Comparison of ENCODE assay signal across 14 mouse cellular contexts in genomic region chr1:172244645-172245044, GRCm38 (mm10). TPM values are rescaled to one million over a fixed set of nuclear protein-coding genes. Genes with fewer than 3 reads are reported as not detected.
DNase-seq lines count a peak whose midpoint lies in the region; ATAC-seq lines count a peak whose summit lies in the region.
"Not testable (repeated sequence)": the region's sequence is repeated elsewhere in the genome, so short reads cannot be mapped to it uniquely, and the experiment has no call there.
"Had no signal": no experiment of that assay in that cellular context is flagged by ENCODE, and none has a peak within 500 bp of the region (broad histone marks: within the 10 kb centered on the region; RNA-seq: fewer than 3 reads in every experiment).

No protein-coding gene starts in this region.

- not testable (repeated sequence) for H3K9ac ChIP-seq in embryonic facial prominence, embryonic 14.5 days (ENCODE audit: low read depth, low read length); hindbrain, embryonic 12.5 days; kidney, embryonic 15.5 days; liver, embryonic 13.5 days; stomach, embryonic 14.5 days (replicated peaks; ENCODE audit: low read depth, low read length)
- H3K9ac ChIP-seq in heart, embryonic 11.5 days (ENCODE audit: low read depth, low read length), result 0 out of 2 replicates have a peak overlapping the region, but pooled peaks have one; percentile 10

- not testable (repeated sequence) for H3K36me3 ChIP-seq in embryonic facial prominence, embryonic 14.5 days (ENCODE audit: control insufficient read depth, insufficient read depth, low read length); heart, embryonic 11.5 days (ENCODE audit: control insufficient read depth, insufficient read depth, low read length); hindbrain, embryonic 12.5 days; kidney, embryonic 15.5 days; liver, embryonic 13.5 days; stomach, embryonic 14.5 days (ENCODE audit: control insufficient read depth, insufficient read depth, low read length)

- ATAC-seq in embryonic facial prominence, embryonic 14.5 days (ENCODE audit: low read depth); heart, embryonic 11.5 days (replicated peaks; ENCODE audit: insufficient number of reproducible peaks, low FRiP score, low TSS enrichment); hindbrain, embryonic 12.5 days (ENCODE audit: low FRiP score); kidney, embryonic 15.5 days (replicated peaks; ENCODE audit: low FRiP score); liver, embryonic 13.5 days (ENCODE audit: low read depth); stomach, embryonic 14.5 days (ENCODE audit: insufficient number of reproducible peaks, insufficient read depth, low FRiP score, low read depth): not testable (repeated sequence)
- ATAC-seq in megakaryocyte-erythroid progenitor cell, adult 5-6 weeks (replicated peaks; ENCODE audit: low FRiP score, low TSS enrichment, poor library complexity, severe bottlenecking), result peak; percentile 64

- not testable (repeated sequence) for H3K4me3 ChIP-seq in embryonic facial prominence, embryonic 14.5 days (ENCODE audit: low read depth, low read length); hindbrain, embryonic 12.5 days; stomach, embryonic 14.5 days (ENCODE audit: low read depth, low read length)
- H3K4me3 ChIP-seq in heart, embryonic 11.5 days (ENCODE audit: low read depth, low read length), result peak overlapping the region; percentile 23; the same call in 1 of the 2 replicates
- H3K4me3 ChIP-seq in kidney, embryonic 15.5 days (replicated peaks), result 0 out of 2 replicates have a peak overlapping the region, but pooled peaks have one; percentile 6
- peak overlapping the region; percentile 11; the same call in 1 of the 2 replicates for H3K4me3 ChIP-seq in liver, embryonic 13.5 days (replicated peaks)

- not testable (repeated sequence) for H3K4me1 ChIP-seq in embryonic facial prominence, embryonic 14.5 days (ENCODE audit: control insufficient read depth, insufficient read depth, low read length); liver, embryonic 13.5 days (replicated peaks); stomach, embryonic 14.5 days (ENCODE audit: control insufficient read depth, insufficient read depth, low read length)
- peaks cover 20% of the 10 kb centered on the region for H3K4me1 ChIP-seq in heart, embryonic 11.5 days (ENCODE audit: control insufficient read depth, insufficient read depth, low read length)
- H3K4me1 ChIP-seq in hindbrain, embryonic 12.5 days, result peaks cover 37% of the 10 kb centered on the region
- H3K4me1 ChIP-seq in kidney, embryonic 15.5 days, result peaks cover 25% of the 10 kb centered on the region

- peak; percentile 7 for DNase-seq in CD4-positive, CD25-positive, alpha-beta regulatory T cell, adult 2 months (ENCODE audit: low read depth, low spot score)
- not testable (repeated sequence) for DNase-seq in embryonic facial prominence, embryonic 14.5 days (ENCODE audit: low spot score); liver, embryonic 13.5 days

- 41% methylated on average over 23 of the region's 23 CpGs for WGBS in embryonic facial prominence, embryonic 14.5 days
- 26% methylated on average over 23 of the region's 23 CpGs for WGBS in heart, embryonic 11.5 days (ENCODE audit: insufficient replicate concordance)
- 43% methylated on average over 23 of the region's 23 CpGs for WGBS in hindbrain, embryonic 12.5 days
- WGBS in kidney, embryonic 15.5 days, result 43% methylated on average over 23 of the region's 23 CpGs
- 25% methylated on average over 23 of the region's 23 CpGs for WGBS in liver, embryonic 13.5 days (ENCODE audit: insufficient replicate concordance)
- WGBS in stomach, embryonic 14.5 days, result 34% methylated on average over 23 of the region's 23 CpGs

- H3K9me3 ChIP-seq in embryonic facial prominence, embryonic 14.5 days (ENCODE audit: control insufficient read depth, low read length); heart, embryonic 11.5 days (replicated peaks; ENCODE audit: control insufficient read depth, low read length); hindbrain, embryonic 12.5 days (replicated peaks); kidney, embryonic 15.5 days (replicated peaks); liver, embryonic 13.5 days (replicated peaks); stomach, embryonic 14.5 days (ENCODE audit: control insufficient read depth, low read depth, low read length): not testable (repeated sequence)

- peak overlapping the region; percentile 24; the same call in 1 of the 2 replicates for H3K4me2 ChIP-seq in embryonic facial prominence, embryonic 14.5 days (ENCODE audit: low read depth, low read length)
- H3K4me2 ChIP-seq in heart, embryonic 11.5 days, result peak overlapping the region; percentile 56
- peak overlapping the region; percentile 21; the same call in 1 of the 2 replicates for H3K4me2 ChIP-seq in hindbrain, embryonic 12.5 days (replicated peaks)
- peak overlapping the region; percentile 34; the same call in 1 of the 2 replicates for H3K4me2 ChIP-seq in kidney, embryonic 15.5 days
- peak overlapping the region; percentile 25 for H3K4me2 ChIP-seq in liver, embryonic 13.5 days
- peak overlapping the region; percentile 10; the same call in 1 of the 2 replicates for H3K4me2 ChIP-seq in stomach, embryonic 14.5 days (replicated peaks; ENCODE audit: low read depth, low read length)

- H3K27me3 ChIP-seq in embryonic facial prominence, embryonic 14.5 days (replicated peaks; ENCODE audit: control insufficient read depth, insufficient read depth, low read length), result peaks cover 12% of the 10 kb centered on the region
- not testable (repeated sequence) for H3K27me3 ChIP-seq in heart, embryonic 11.5 days (ENCODE audit: control insufficient read depth, insufficient read depth, low read length); stomach, embryonic 14.5 days (ENCODE audit: control insufficient read depth, insufficient read depth, low read length)
- H3K27me3 ChIP-seq in hindbrain, embryonic 12.5 days, result peaks cover 21% of the 10 kb centered on the region
- peaks cover 15% of the 10 kb centered on the region for H3K27me3 ChIP-seq in kidney, embryonic 15.5 days
- H3K27me3 ChIP-seq in liver, embryonic 13.5 days, result peaks cover 47% of the 10 kb centered on the region

- not testable (repeated sequence) for H3K27ac ChIP-seq in embryonic facial prominence, embryonic 14.5 days (replicated peaks; ENCODE audit: low read depth, low read length); heart, embryonic 11.5 days (ENCODE audit: low read depth, low read length); hindbrain, embryonic 12.5 days; kidney, embryonic 15.5 days; liver, embryonic 13.5 days; stomach, embryonic 14.5 days (ENCODE audit: low read length)

RNA-seq across cellular contexts. Expression of gene Atp1a4, which starts 13.6 kb away (rescaled TPM):
- polyA plus RNA-seq in embryonic facial prominence, embryonic 14.5 days (2014; fragmentation: Nextera tagmentation; extraction: Ambion mirVana), result 0.05 TPM in 1 of 2 replicates, not detected in the other
- polyA plus RNA-seq in heart, embryonic 11.5 days (2014; fragmentation: Nextera tagmentation; extraction: Ambion mirVana), result 0.31 and 0.35 TPM in 2 replicates
- polyA plus RNA-seq in hindbrain, embryonic 12.5 days (2016; fragmentation: Nextera tagmentation; extraction: Ambion mirVana), result not detected in 2 replicates
- 0.05 TPM in 1 of 2 replicates, not detected in the other for polyA plus RNA-seq in kidney, embryonic 15.5 days (2015; fragmentation: Nextera tagmentation; extraction: Ambion mirVana)
- polyA plus RNA-seq in liver, embryonic 13.5 days (2015; fragmentation: Nextera tagmentation; extraction: Ambion mirVana), result 0.03 TPM in 1 of 2 replicates, not detected in the other
- not detected in 2 replicates for total RNA-seq in megakaryocyte-erythroid progenitor cell, adult 5-6 weeks (2014; fragmentation: Nextera tagmentation)
- not detected in 2 replicates for total RNA-seq in megakaryocyte-erythroid progenitor cell, adult 5-6 weeks (2017)
- polyA plus RNA-seq in stomach, embryonic 14.5 days (2014; fragmentation: Nextera tagmentation; extraction: Ambion mirVana), result not detected in 2 replicates
- total RNA-seq: heart, adult 18-20 months; layer of hippocampus, adult 8-10 months; left cerebral cortex, adult 18-20 months; megakaryocyte, adult 5-6 weeks had no signal
- polyA plus RNA-seq: erythroblast, embryonic 14.5 days; neural tube, embryonic 14.5 days had no signal

RNA-seq across cellular contexts. Expression of gene Igsf8, which starts 16.8 kb away (rescaled TPM):
- polyA plus RNA-seq in embryonic facial prominence, embryonic 14.5 days (2014; fragmentation: Nextera tagmentation; extraction: Ambion mirVana), result 57.2 and 60.4 TPM in 2 replicates
- polyA plus RNA-seq in heart, embryonic 11.5 days (2014; fragmentation: Nextera tagmentation; extraction: Ambion mirVana), result 22.8 and 24.0 TPM in 2 replicates
- polyA plus RNA-seq in hindbrain, embryonic 12.5 days (2016; fragmentation: Nextera tagmentation; extraction: Ambion mirVana), result 147 and 159 TPM in 2 replicates
- 48.9 and 54.4 TPM in 2 replicates for polyA plus RNA-seq in kidney, embryonic 15.5 days (2015; fragmentation: Nextera tagmentation; extraction: Ambion mirVana)
- polyA plus RNA-seq in liver, embryonic 13.5 days (2015; fragmentation: Nextera tagmentation; extraction: Ambion mirVana), result 15.4 and 16.8 TPM in 2 replicates
- total RNA-seq in megakaryocyte-erythroid progenitor cell, adult 5-6 weeks (2014; fragmentation: Nextera tagmentation), result 9.3 and 23.6 TPM in 2 replicates
- total RNA-seq in megakaryocyte-erythroid progenitor cell, adult 5-6 weeks (2017), result 9.7 and 16.4 TPM in 2 replicates
- polyA plus RNA-seq in stomach, embryonic 14.5 days (2014; fragmentation: Nextera tagmentation; extraction: Ambion mirVana), result 36.3 and 38.4 TPM in 2 replicates

RNA-seq across cellular contexts. Expression of gene Casq1, which starts 25.0 kb away (rescaled TPM):
- polyA plus RNA-seq in embryonic facial prominence, embryonic 14.5 days (2014; fragmentation: Nextera tagmentation; extraction: Ambion mirVana), result 39.4 and 74.3 TPM in 2 replicates
- polyA plus RNA-seq in heart, embryonic 11.5 days (2014; fragmentation: Nextera tagmentation; extraction: Ambion mirVana), result 205 and 230 TPM in 2 replicates
- 2.3 and 3.8 TPM in 2 replicates for polyA plus RNA-seq in hindbrain, embryonic 12.5 days (2016; fragmentation: Nextera tagmentation; extraction: Ambion mirVana)
- polyA plus RNA-seq in kidney, embryonic 15.5 days (2015; fragmentation: Nextera tagmentation; extraction: Ambion mirVana), result 6.2 and 8.9 TPM in 2 replicates
- polyA plus RNA-seq in liver, embryonic 13.5 days (2015; fragmentation: Nextera tagmentation; extraction: Ambion mirVana), result 0.29 and 0.55 TPM in 2 replicates
- not detected in 2 replicates for total RNA-seq in megakaryocyte-erythroid progenitor cell, adult 5-6 weeks (2014; fragmentation: Nextera tagmentation)
- total RNA-seq in megakaryocyte-erythroid progenitor cell, adult 5-6 weeks (2017), result not detected in 2 replicates
- 13.6 and 13.8 TPM in 2 replicates for polyA plus RNA-seq in stomach, embryonic 14.5 days (2014; fragmentation: Nextera tagmentation; extraction: Ambion mirVana)
- total RNA-seq: megakaryocyte, adult 5-6 weeks had no signal
- polyA plus RNA-seq: erythroblast, embryonic 14.5 days had no signal

RNA-seq across cellular contexts. Expression of gene Pea15a, which starts 38.0 kb away (rescaled TPM):
- polyA plus RNA-seq in embryonic facial prominence, embryonic 14.5 days (2014; fragmentation: Nextera tagmentation; extraction: Ambion mirVana), result 149 and 150 TPM in 2 replicates
- polyA plus RNA-seq in heart, embryonic 11.5 days (2014; fragmentation: Nextera tagmentation; extraction: Ambion mirVana), result 121 and 147 TPM in 2 replicates
- 322 and 363 TPM in 2 replicates for polyA plus RNA-seq in hindbrain, embryonic 12.5 days (2016; fragmentation: Nextera tagmentation; extraction: Ambion mirVana)
- 107 and 124 TPM in 2 replicates for polyA plus RNA-seq in kidney, embryonic 15.5 days (2015; fragmentation: Nextera tagmentation; extraction: Ambion mirVana)
- 20.9 and 22.2 TPM in 2 replicates for polyA plus RNA-seq in liver, embryonic 13.5 days (2015; fragmentation: Nextera tagmentation; extraction: Ambion mirVana)
- total RNA-seq in megakaryocyte-erythroid progenitor cell, adult 5-6 weeks (2014; fragmentation: Nextera tagmentation), result 0.50 and 4.7 TPM in 2 replicates
- 2.0 TPM in 1 of 2 replicates, not detected in the other for total RNA-seq in megakaryocyte-erythroid progenitor cell, adult 5-6 weeks (2017)
- 93.6 and 99.4 TPM in 2 replicates for polyA plus RNA-seq in stomach, embryonic 14.5 days (2014; fragmentation: Nextera tagmentation; extraction: Ambion mirVana)

RNA-seq across cellular contexts. Expression of gene Atp1a2, which starts 53.2 kb away (rescaled TPM):
- 5.6 and 6.2 TPM in 2 replicates for polyA plus RNA-seq in embryonic facial prominence, embryonic 14.5 days (2014; fragmentation: Nextera tagmentation; extraction: Ambion mirVana)
- 4.7 and 7.0 TPM in 2 replicates for polyA plus RNA-seq in heart, embryonic 11.5 days (2014; fragmentation: Nextera tagmentation; extraction: Ambion mirVana)
- polyA plus RNA-seq in hindbrain, embryonic 12.5 days (2016; fragmentation: Nextera tagmentation; extraction: Ambion mirVana), result 13.7 and 16.1 TPM in 2 replicates
- polyA plus RNA-seq in kidney, embryonic 15.5 days (2015; fragmentation: Nextera tagmentation; extraction: Ambion mirVana), result 2.2 and 2.9 TPM in 2 replicates
- 0.25 and 0.32 TPM in 2 replicates for polyA plus RNA-seq in liver, embryonic 13.5 days (2015; fragmentation: Nextera tagmentation; extraction: Ambion mirVana)
- not detected in 2 replicates for total RNA-seq in megakaryocyte-erythroid progenitor cell, adult 5-6 weeks (2014; fragmentation: Nextera tagmentation)
- total RNA-seq in megakaryocyte-erythroid progenitor cell, adult 5-6 weeks (2017), result not detected in 2 replicates
- 2.3 TPM in 2 replicates for polyA plus RNA-seq in stomach, embryonic 14.5 days (2014; fragmentation: Nextera tagmentation; extraction: Ambion mirVana)
- total RNA-seq: megakaryocyte, adult 5-6 weeks had no signal
- polyA plus RNA-seq: erythroblast, embryonic 14.5 days had no signal
